Mouse (Mus musculus): ENCODE results near the gene Gm45808. TPM values are rescaled to one million over a fixed set of nuclear protein-coding genes. Genes with fewer than 3 reads are reported as not detected.

The Gm45808 gene
- polyA plus RNA-seq, 1 experiment from 2014 or later, result 0.15 TPM

DNA sequence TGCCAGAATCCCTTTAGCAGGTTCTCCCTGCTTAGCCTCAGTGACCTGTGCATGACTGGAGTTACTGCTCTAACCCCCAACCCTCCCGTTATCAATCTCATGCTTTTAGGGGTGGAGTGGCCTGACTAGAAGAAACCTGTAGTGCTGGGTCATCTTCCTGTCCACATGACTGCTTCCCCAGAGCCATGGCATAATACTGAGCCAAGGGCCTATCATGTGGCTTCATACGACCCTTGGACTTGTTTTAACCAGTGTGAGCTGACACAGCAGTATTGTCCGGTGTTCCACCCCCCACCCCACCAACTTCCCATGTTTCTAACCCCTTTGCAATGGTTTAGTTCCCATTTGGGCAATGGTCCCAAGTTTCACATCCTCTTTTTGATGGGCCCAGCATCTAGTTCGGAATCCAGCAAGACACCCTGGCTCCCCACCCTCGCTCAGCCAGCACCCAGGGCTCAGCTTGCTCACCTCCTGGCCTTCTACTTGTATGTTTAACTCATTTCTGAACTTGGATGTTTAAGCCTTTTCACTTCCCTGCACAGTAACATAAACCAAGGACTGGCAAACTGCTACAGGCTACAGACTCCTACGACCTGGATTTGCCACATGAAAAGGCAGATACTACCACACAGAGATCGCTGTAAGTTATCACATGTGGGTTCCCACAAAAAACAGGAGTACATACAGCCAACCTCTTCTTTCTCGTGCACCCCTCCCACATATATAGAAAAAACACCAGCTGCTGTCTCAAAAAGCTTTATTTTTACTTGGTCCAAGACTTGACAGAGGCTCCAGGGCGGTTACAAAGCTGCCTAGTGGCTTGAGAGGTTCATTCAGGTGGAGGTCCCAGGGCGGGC, 29.2 kb downstream of the Gm45808 start:
- H3K4me1 ChIP-seq (ENCODE audit: insufficient read depth), result peaks cover 34% of the 10 kb centered on the region
- WGBS (ENCODE audit: insufficient replicate concordance), result 29% methylated on average over 9 of the region's 10 CpGs
- H3K27me3 ChIP-seq (ENCODE audit: insufficient read depth, low read length), result no peaks in the 10 kb centered on the region
- H3K9ac ChIP-seq (replicated peaks), result peak overlapping the region; percentile 77
- H3K9me3 ChIP-seq (ENCODE audit: low read length), result no peaks in the 10 kb centered on the region
- ATAC-seq (peak; percentile 35), DNase-seq (peak; percentile 65)
- TF ChIP-seq CTCF (IDR thresholded peaks at IDR 0.05; ENCODE audit: low read depth) (no peak), EP300 (IDR thresholded peaks at IDR 0.05; ENCODE audit: low read depth) (peak; percentile 72)
- peak overlapping the region; percentile 68 for H3K4me3 ChIP-seq (ENCODE audit: low read depth, low read length)
- H3K4me2 ChIP-seq (ENCODE audit: low read depth, low read length), result peak overlapping the region; percentile 79
- H3K27ac ChIP-seq (ENCODE audit: low read depth), result peak overlapping the region; percentile 98
- peaks cover 31% of the 10 kb centered on the region for H3K36me3 ChIP-seq (replicated peaks; ENCODE audit: insufficient read depth, low read length)

DNA sequence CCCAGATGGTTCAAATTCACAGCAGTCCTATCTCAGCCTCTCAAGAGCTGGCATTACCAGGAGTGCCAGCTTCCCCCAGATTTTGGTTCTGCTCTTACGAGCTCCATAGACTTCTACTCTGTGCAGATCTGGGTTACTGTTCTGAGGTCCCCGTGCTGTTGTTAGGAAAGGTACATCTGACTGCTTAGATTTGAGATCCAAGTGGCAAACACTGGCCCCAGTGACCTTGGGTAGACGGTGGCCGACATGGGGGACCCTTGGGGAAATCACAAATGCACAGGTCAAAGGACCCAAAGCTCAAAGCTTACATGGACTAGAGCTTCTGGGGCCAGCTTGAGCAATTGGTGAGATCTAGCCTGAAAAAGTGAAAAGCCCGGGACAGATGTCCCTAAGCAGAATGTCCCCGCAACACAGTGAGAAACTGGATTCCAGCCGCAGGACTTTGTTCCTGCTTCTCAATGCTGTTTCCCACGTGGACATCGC, 29.8 kb downstream of the Gm45808 start:
- WGBS (ENCODE audit: insufficient replicate concordance), result 48% methylated on average over 9 of the region's 9 CpGs
- H3K27me3 ChIP-seq (ENCODE audit: insufficient read depth, low read length), result no peaks in the 10 kb centered on the region
- no peak for TF ChIP-seq EP300 (IDR thresholded peaks at IDR 0.05; ENCODE audit: low read depth)
- TF ChIP-seq CTCF (IDR thresholded peaks at IDR 0.05; ENCODE audit: low read depth), result no peak
- H3K4me3 ChIP-seq (ENCODE audit: low read depth, low read length), result peak overlapping the region; percentile 68; the same call in 1 of the 2 replicates
- no peaks in the 10 kb centered on the region for H3K9me3 ChIP-seq (ENCODE audit: low read length)
- no peak for DNase-seq
- H3K4me2 ChIP-seq (ENCODE audit: low read depth, low read length), result peak overlapping the region; percentile 79
- H3K9ac ChIP-seq (replicated peaks), result peak overlapping the region; percentile 28
- H3K27ac ChIP-seq (ENCODE audit: low read depth), result peak overlapping the region; percentile 98
- H3K4me1 ChIP-seq (ENCODE audit: insufficient read depth), result peaks cover 33% of the 10 kb centered on the region
- H3K36me3 ChIP-seq (replicated peaks; ENCODE audit: insufficient read depth, low read length), result peaks cover 30% of the 10 kb centered on the region
- no peak; the same call in none of the 2 replicates for ATAC-seq

DNA sequence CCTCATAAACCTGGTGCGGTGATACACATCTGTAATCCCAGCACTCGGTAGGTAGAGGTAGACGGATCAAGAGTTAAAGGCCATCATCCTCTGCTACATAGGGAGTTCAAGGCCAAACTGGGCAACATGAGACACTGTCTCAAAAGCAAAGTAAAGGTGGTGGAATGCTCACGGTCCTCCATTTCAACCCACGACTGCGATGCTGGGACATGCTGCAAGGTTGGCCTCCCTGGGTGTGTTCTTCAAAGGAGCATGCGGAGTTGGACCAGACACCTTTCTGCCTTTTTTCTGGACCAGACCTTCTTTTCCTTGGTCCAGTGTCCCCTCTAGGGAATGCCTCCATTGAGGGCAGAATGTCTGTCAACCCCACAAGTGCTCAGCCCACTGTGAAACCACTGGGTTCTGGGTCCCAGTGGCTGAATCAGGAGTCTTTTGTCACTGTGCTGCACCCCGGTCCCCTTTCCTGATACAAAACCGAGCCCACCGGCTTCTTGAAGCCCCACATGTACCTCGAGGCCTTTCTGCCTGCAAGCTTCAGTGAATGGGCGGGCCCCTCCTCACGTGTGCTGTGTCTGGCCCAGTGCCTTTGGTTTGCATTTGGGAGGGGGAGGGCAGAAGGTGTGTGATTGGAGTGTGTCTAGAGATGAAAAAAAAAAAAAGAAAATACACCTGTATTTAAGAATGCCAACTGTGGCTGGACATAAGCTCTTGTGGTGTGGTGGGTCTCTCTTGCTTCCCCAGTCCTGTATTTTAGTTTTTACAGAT, 30.5 kb downstream of the Gm45808 start:
- Histone ChIP-seq H3K4me2 (ENCODE audit: low read depth, low read length) (peak overlapping the region; percentile 79; the same call in 1 of the 2 replicates), H3K36me3 (replicated peaks; ENCODE audit: insufficient read depth, low read length) (peaks cover 28% of the 10 kb centered on the region)
- 79% methylated on average over 13 of the region's 13 CpGs for WGBS (ENCODE audit: insufficient replicate concordance)

DNA sequence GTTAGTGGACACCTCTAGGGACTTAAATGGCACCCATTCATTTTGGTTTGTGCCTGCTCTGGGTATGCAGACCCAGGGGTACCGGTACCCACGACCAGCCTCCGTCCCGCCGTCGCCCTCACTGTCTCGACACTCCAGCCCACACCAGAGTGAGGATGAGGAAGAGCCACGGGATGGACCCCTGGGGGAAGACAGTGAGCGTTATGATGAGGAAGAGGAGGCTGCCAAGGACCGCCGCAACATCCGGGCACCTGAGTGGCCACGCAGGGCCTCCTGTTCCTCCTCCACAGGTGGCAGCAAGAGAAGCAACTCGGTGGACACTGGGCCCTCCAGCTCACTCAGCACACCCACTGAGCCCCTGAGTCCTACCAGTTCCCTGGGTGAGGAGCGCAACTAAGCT, 31.6 kb downstream of the Gm45808 start:
- no peaks in the 10 kb centered on the region for H3K9me3 ChIP-seq (ENCODE audit: low read length)
- no peak overlapping the region for H3K27ac ChIP-seq (ENCODE audit: low read depth)
- H3K4me1 ChIP-seq (ENCODE audit: insufficient read depth), result peaks cover 18% of the 10 kb centered on the region
- TF ChIP-seq CTCF (IDR thresholded peaks at IDR 0.05; ENCODE audit: low read depth) (no peak), EP300 (IDR thresholded peaks at IDR 0.05; ENCODE audit: low read depth) (no peak)
- H3K4me3 ChIP-seq (ENCODE audit: low read depth, low read length), result no peak overlapping the region
- no peak overlapping the region for H3K9ac ChIP-seq (replicated peaks)
- 89% methylated on average over 15 of the region's 15 CpGs for WGBS (ENCODE audit: insufficient replicate concordance)
- H3K27me3 ChIP-seq (ENCODE audit: insufficient read depth, low read length), result no peaks in the 10 kb centered on the region
- H3K4me2 ChIP-seq (ENCODE audit: low read depth, low read length), result no peak overlapping the region
- DNase-seq (no peak), ATAC-seq (no peak)
- H3K36me3 ChIP-seq (replicated peaks; ENCODE audit: insufficient read depth, low read length), result peaks cover 28% of the 10 kb centered on the region

More for the DNA sequence above, 30.5 kb downstream of the Gm45808 start:
- H3K4me3 ChIP-seq (ENCODE audit: low read depth, low read length), result no peak overlapping the region
- TF ChIP-seq CTCF (IDR thresholded peaks at IDR 0.05; ENCODE audit: low read depth), result no peak
- TF ChIP-seq EP300 (IDR thresholded peaks at IDR 0.05; ENCODE audit: low read depth), result no peak
- no peaks in the 10 kb centered on the region for H3K9me3 ChIP-seq (ENCODE audit: low read length)
- peaks cover 28% of the 10 kb centered on the region for H3K4me1 ChIP-seq (ENCODE audit: insufficient read depth)
- ATAC-seq (no peak), DNase-seq (no peak)
- no peaks in the 10 kb centered on the region for H3K27me3 ChIP-seq (ENCODE audit: insufficient read depth, low read length)
- H3K9ac ChIP-seq (replicated peaks), result peak overlapping the region; percentile 28; the same call in 1 of the 2 replicates
- H3K27ac ChIP-seq (ENCODE audit: low read depth), result peak overlapping the region; percentile 98

DNA sequence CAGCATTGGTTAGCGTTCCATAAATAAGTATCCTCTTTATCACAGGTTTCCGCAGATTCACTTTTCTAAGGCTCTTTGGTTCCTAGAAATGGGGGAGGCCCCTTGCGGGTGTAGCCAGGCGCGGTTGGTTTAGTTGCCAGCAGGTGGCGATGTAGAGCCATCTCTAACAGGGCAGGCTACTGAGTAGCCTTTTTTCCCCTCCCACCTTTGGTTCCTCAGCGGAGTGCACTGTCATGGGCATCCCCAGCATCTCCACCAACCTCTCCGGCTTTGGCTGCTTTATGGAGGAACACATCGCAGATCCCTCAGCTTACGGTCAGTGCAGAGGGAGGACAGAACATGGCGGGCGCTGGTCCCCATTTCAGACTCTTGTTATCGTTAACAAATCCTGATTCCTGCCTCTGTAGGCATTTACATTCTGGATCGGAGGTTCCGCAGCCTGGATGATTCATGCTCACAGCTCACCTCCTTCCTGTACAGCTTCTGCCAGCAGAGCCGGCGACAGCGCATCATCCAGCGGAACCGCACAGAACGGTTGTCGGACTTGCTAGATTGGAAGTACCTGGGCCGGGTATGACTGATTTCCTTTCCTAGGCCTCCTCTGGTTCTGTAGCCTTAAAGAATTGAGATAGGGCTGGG, 35.1 kb downstream of the Gm45808 start:
- WGBS (ENCODE audit: insufficient replicate concordance), result 58% methylated on average over 23 of the region's 23 CpGs
- no peaks in the 10 kb centered on the region for H3K27me3 ChIP-seq (ENCODE audit: insufficient read depth, low read length)
- no peak overlapping the region for H3K27ac ChIP-seq (ENCODE audit: low read depth)
- no peaks in the 10 kb centered on the region for H3K4me1 ChIP-seq (ENCODE audit: insufficient read depth)
- H3K9ac ChIP-seq (replicated peaks), result no peak overlapping the region
- no peaks in the 10 kb centered on the region for H3K9me3 ChIP-seq (ENCODE audit: low read length)
- ATAC-seq (peak; percentile 80), DNase-seq (peak; percentile 89)
- peak; percentile 96 for TF ChIP-seq CTCF (IDR thresholded peaks at IDR 0.05; ENCODE audit: low read depth)
- no peak for TF ChIP-seq EP300 (IDR thresholded peaks at IDR 0.05; ENCODE audit: low read depth)
- H3K4me2 ChIP-seq (ENCODE audit: low read depth, low read length), result no peak overlapping the region
- no peak overlapping the region for H3K4me3 ChIP-seq (ENCODE audit: low read depth, low read length)
- H3K36me3 ChIP-seq (replicated peaks; ENCODE audit: insufficient read depth, low read length), result peaks cover 15% of the 10 kb centered on the region; the same call in 1 of the 2 replicates

Data from liver, postnatal 0 days (tissue).